Mouse (Mus musculus): ENCODE measurements at regions not wholly inside any gene's neighbourhood (a gene's known extent, or its start where the extent isn't known, plus 50 kb on each side); places are given as distances from the start of the nearest gene placed in this dataset.

DNA sequence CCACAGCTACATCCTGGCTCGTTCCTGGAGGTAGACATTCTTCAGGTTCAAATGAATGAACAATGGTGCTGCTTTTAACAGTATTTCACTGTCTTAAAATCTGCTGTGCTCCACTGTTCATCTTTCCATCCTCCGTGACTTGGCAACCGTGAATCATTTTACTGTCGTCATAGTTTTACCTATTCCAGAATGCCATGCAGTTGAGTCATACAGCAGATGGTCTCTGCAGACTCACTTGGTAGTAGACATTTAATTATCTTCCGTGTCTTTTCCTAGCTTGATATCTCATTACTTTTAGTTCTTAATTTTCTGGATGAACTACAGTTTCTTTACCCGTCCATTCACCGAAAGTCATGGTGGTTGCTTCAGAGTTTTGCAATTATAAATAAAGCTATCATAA is 135.9 kb downstream of the Gm19410 start:
- TF ChIP-seq FLI1 (IDR thresholded peaks at IDR 0.05; ENCODE audit: low read length): no peak
- TF ChIP-seq GATA1 (IDR thresholded peaks at IDR 0.05; ENCODE audit: borderline replicate concordance, low read length): no peak
